Mouse (Mus musculus) cerebellum, postnatal 4 days (tissue): ENCODE measurements at regions not wholly inside any gene's neighbourhood (a gene's known extent, or its start where the extent isn't known, plus 50 kb on each side); places are given as distances from the start of the nearest gene placed in this dataset.

Experiments
- DNase-seq, 2 experiments: peaks; one replicate each; pipeline ENCODE4 v3.0.0; 2022; ENCODE audit warnings: low spot score in 2 of 2, mixed read lengths in 1 of 2

DNA sequence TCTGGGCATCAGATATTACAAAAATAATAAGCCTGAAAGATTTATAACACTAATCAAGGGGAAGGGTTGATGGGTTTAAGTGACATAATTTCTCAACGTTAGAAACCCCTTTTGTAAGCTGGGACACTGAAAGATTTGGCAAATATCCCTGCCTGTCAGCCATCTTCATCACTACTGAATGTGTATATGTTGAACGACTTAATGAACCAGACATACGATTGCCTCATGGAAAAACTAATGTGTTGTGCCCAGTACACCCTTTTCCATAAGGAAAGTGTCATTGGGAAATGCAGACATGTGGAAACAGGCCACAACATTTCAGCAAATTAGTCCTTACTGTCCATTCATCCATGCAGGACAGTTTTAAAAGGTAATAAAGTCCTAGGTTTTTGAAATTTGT, 240.7 kb upstream of the Prep start:
- no peak for DNase-seq

DNA sequence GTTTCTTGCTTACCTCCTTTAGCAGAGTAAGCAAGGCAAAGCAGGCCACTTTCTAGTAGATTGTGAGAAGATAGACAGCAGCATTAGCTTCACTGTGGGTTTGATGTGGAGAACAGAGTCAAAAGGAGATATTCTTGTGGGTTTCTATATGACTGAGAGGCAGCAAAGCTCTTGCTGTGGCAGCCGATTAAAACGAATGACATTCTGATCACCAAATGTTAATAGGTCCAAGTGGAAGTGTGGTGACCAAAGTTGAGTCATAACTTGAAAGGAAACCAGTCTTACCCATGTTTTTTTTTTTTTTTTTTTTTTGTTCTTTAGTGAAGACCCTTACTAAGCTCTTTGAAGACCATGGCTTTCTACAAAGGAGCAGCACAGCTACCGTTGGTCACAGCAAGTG, 245.3 kb upstream of the Prep start:
- no peak for DNase-seq

DNA sequence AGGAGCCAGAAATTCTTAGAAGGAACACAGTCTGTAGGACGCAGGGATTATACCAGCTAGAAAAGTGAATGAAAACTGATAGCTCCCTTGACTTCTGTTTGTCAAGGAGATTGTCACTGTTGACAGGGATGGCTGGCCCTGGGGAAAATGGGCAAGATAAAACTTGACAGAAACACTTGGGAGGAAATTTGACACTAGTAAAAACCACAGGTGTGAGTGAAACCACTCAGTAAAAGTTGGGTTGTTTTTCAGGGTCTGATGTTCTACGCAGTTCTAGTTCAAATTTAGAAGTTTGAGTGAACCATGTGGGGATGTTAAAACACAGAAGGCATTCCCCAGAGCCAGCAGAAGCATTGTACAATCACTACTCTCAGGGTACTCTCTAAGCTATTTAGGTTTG, 246.6 kb upstream of the Prep start:
- no peak for DNase-seq

DNA sequence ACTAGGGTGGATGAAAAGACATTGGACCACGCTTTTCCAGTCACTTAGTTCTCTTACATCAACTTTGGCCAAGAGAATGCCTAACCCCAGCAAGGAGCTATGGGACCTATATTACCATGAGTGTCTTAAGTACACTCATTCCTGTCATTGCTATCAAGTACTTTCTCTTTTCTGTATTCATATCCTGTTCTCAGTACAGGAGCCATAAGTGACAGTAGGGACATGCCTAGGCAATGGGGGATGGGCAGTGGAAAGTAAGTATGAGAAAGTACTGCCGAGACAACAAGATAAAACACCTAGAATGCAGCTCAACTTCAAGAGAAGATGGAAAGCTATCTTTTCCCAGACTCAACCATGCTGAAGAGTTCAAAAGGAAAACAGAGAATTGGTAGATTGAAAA, 247.6 kb upstream of the Prep start:
- no peak for DNase-seq

DNA sequence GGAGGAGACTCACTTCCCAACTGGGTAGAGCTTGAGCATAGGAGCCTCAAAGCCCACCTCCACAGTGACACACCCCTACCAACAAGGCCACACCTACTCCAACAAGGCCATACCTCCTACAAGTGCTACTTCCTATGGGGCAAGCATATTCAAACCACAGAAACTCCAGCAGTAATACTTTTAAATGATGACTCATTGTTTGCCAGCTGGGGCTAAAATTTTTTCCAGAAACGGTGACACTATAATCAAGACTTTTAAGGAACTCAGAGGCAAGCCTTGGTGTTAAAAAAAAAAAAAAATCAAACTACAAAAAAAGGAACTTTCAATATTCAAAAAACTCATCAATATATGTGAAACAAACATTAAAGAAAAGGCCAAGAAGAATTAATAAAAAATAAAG, 248.4 kb upstream of the Prep start:
- no peak for DNase-seq

DNA sequence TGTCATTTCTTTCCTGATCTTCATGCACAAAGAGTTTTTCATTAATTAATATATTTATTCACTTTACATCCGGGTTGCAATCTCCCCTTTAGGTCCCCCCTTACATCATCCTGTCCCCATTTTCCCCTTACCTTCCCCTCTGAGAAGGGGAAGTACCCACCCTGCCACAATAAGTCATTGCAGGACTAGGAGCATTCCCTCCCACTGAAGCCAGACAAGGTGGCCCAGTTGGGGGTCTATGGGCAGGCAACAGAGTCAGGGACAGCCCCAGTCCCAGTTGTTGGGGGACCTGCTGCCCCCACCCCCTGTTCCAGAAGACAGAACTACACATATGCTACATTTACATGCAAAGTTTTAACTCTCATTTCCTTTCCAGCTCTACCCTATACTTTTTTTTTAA, 267.9 kb upstream of the Prdm1 start:
- DNase-seq, result no peak

DNA sequence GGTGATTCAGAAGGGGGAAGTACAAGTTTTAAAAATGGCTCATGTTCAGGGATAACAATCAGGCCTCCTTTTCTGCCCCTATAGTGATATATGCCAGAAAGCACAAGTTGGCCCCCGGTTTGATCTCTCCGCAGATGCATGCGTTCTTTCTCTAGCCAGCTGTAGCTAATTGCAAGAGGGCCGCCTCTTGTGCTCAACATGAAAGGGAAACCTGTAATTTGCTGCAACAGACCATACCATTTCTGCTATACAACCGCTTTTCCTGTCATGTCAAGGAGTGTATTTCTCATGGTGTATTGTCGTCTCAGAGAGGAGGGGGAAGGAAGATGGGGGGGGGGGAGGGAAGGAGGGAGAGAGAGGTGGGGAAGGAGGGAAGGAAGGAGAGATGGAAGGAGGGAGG, 257.1 kb upstream of the Prdm1 start:
- no peak for DNase-seq

DNA sequence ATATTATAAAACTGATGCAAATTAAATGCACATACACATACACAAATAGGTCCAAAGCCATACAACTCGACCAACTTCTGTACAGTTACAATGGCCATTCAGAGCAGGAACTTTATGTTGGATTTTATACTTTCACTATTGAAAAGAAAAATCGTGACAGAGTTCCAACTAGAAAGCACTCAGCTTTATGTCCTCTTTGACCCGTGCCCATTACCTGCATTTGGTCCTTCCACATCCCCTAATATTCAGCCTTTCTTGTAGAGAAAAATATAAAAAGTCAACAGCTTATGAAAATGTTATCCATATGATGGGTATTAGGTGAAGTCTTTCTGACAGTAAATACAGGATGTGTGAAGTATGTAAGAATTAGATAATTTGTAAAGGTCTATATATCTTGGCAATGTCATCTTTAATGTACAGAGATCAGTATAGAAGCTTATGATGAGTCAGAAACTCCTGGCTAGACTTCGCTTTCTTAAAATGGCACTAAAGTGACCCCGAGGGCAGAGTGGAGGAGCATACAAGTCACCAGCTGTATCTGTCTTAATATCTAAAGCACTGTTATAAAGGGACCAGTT, 252.2 kb upstream of the Prdm1 start:
- no peak for DNase-seq

DNA sequence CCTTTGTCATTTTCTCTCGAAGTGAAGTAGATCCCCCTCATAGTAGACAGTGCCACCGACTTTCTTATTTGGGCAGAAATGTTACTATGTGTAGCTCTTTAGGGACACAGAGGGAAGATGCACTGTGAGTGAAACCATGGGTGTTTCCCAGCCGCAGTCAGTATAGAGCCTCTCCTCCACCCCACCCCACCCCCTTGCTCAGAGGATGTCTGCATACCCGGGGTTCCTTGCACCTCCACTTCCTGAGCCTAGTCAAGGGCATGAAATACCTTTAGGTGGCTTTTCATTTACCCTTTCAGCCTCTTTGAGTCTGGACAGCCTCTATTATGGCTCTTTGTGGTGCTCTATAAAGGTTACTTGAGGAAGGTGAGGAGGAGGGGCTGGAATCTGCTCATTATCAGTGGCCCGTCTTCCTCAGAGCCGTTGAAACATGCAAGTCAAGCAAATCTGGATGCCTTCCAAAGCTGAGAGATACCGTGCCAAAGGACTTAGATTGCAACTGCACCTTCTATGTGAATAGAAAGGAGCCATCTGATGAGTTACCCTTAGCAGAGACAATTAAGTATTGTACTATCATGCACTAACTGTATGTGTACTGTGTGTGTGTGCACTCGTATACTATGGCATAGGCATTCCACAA, 251.4 kb upstream of the Prdm1 start:
- DNase-seq, result no peak

DNA sequence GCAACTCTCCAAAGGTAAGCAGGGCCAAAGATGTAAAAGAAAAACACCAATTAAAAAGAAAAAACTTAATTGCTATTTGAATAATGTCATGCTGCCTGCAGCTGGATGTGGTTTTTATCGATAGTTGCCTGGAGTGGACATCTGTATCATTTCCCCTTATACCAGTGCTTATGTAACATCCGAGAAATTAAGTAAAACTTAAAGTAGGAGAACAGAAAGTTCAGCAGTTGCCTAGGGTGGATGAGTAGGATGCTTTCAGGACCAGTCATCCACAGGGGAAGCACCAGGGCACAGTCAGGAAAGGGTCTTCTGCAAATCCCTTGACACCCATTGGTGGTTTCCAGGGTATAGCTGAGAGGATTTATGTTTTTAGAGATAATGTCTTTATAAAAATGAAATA, 248.9 kb upstream of the Prdm1 start:
- no peak for DNase-seq

DNA sequence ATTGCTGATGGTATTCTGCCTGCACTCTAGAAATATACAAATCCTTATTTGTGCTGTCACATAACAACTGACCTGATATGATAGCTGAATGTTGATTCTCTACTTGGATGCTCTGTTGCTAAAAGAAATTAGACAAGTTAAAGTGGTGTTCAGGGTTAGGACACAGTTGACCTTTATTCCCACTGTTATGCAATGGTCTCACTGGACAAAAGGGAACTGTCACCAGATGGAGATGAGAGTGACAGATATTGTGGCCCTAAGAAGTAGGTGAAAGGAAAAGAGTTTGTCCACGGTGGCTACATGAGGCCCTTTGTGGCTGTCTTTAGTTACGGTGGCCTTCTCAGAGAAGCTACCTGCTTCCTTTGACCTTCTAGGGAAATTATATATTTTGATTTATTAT, 247.9 kb upstream of the Prdm1 start:
- DNase-seq, result no peak

DNA sequence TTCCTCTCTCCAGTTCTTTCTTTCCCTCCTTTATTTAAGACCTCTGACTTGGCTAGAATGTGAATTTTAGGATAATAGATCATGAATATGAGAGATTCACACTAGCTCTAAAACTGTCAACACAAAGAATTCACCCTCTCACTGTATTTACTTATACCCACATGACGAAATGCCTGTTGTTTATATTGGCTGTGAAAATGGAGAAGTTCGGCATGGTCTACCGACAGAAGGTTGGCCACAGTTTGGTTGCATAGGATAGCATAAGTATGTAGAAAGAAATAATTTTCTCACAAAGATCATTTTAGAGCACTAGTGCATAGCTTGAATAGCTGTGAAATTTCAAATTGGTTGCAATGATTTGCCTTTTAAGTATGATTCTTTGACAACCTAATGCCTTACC, 237.2 kb upstream of the Prdm1 start:
- no peak for DNase-seq

DNA sequence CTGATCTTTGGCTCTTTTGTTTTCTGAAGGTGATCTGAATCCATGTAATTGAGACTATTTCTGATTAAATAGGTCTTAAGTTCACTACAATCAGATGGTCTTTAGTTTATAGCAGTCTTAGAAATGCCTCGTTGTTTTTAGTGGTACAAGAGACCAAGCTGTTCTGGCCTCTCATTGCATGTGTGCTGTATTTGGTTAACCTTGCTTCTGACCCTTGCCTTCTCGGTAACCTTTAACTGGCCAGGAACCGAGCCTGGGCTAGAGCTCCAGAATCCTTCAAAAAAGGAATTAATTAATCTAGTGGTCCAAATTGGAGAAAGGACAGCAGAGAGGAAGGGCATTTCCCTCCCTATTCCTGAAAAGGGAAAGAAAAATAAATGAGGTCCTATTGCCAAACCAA, 234.8 kb upstream of the Prdm1 start:
- no peak for DNase-seq

DNA sequence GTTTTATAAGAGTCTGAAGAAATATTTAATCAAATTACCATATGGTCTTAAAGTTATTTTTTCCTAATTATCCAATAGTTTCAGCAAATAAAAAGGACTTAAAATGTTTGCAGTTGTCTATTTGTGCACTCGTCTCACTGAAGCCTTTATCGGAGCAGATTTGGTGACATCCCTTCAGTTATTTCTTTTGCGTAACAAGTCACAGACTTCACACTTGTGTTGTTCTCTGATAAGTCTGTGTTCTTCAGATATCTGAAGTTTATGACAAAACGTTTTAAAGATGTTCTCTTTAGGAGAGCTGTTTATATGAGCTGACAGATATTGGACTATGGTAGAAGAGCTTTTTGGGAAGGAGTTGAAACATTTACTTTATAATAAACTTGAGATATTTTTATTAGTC, 233.8 kb upstream of the Prdm1 start:
- no peak for DNase-seq

DNA sequence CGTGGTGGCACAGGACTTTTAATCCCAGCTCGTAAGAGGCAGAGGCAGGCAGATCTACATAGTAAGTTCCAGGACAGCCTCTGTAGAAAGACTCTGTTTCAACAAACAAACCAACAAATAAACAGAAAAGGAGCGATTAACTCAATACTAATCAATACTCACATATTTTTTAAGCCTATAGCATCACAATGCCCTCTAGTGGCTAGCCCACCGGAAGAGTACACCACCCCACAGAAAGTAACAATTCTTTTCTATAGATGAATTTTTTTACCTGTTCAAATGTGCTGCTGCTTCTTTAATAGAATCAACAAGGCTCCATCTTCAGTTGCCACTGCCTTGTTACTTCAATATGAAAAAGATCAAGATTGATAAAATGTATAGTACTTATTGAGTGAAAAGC, 233.0 kb upstream of the Prdm1 start:
- no peak for DNase-seq

DNA sequence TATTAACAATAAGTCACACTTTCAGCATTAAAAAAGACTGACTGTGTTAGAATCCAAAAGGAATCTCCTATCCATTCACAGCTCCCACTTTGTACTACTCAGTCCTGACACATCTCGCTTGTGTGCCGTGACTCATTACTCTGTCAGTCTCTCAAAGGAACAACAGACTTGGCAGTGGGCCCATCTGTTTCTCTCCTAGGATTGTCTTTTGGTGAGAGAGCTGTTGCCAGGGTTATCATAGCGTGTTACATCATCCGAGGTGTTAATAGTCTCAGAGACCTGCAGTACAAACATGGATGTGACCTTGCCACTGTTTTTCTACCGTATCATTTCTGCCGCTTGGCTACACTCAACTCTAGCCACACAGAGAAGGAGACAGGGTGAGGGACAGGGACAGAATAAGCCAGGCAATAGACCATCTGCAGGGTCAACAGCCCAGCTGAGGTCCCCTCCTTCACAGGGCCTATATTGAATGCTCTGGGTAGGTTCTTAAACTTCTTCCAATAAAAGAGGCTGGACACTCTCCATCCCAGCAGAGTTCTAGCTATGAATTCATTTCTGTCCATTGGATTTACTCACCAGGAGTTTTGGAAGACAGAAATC, 227.2 kb upstream of the Prdm1 start:
- DNase-seq, result peak in 1 of 2 experiments; percentile 36

DNA sequence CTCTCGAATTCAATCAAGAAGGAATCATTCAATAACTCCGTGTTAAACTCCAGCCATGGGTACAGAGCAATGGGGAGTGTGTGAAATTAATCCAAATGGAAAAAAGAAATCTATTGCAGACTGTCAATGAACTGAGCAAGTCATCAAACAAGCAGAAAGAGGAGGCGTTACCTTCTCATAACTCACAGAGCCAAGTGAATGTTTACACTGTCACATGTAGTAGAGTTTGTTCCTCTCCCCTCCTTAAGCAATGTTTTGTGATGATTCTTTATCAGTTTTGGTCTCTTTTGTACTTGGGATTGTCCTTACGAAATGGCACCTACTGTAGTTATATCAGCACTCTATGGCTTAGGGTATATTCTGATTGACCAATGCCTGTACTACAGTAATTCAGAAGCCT, 226.6 kb upstream of the Prdm1 start:
- no peak for DNase-seq

DNA sequence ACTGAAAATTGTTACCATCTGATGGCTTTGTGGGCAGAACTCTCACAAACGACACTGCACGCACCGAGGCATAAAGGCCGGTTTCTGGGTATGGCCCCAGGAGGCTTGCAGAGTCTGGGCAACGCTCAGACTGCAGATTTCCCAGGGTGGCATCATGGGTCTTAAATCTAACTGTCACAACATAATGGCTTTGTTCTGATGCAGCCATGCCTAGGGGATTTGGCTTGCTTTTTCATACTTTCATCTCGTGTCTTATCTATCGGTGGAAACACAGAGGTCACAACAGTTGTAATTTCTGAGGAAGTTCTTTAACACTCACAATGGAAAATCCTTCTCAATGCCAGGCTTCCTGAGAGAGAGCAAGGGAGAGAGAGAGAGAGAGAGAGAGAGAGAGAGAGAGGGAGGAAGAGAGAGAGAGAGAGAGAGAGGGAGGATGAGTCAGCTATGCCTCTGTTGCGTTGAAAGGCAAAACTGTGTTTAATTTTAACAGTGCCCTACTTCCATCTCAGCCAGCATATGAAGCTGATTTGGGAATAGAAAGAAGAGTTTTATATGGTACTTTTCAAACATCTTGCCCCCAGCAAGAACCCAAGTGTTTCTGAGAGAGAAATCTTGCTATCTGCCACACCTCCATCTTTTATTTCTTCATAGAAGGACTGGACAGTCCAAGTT, 224.6 kb upstream of the Prdm1 start:
- DNase-seq, result no peak

DNA sequence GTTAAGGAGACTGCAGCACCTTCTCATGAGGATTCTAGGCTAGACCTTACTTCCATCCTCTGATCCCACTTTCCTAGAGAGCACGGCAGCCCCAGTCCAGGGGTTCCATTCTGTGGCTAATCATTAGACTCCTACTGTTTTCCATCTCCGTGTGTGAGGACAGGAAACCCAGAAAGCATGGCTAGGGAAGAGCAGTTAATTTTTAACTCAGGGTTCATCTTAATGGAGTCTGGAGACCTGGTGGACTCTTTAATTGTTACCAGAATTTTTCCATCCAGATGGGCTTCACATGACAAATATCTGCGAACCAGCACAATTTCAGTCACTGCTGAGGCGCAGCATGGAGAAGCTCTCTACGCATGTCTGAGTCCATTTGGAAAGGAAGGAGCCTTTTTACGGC, 222.8 kb upstream of the Prdm1 start:
- no peak for DNase-seq

DNA sequence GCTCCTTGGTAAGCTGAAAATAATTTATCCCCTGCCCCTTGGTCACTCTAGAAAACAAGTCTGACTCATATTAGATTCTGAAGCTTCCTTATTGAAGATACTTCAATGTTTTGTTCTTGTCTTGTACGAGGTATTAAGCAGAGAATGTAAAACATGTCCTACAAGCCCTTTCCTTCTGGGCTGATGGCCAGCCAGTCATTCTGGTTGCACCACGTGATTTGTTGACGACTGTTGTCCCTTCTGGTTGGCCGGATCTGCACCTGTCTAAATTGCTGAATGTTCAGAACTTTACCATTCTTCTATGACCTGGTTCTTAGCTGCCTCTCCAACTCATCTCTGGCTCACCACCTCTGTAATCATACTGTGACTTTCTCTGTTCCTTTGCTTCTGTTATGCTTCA, 220.9 kb upstream of the Prdm1 start:
- no peak for DNase-seq

DNA sequence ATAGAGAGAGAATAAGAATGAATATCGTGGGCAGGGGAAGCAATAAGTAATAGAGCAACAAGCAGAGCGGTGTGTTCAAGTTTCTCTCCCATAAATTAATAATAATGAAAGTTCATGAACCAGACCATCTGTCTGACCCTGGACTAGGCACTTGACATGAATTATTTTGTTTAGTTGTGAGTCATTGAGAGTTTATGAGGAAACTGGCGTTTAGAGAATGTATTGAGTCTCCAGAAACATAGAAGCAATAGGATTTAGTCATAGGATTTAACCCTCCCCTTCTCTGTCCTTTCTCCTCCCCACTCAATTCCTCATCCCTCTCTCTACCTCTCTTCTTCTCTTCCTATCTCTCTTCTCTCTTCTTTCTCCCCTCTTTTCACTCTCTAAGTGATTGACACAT, 219.1 kb upstream of the Prdm1 start:
- no peak for DNase-seq

DNA sequence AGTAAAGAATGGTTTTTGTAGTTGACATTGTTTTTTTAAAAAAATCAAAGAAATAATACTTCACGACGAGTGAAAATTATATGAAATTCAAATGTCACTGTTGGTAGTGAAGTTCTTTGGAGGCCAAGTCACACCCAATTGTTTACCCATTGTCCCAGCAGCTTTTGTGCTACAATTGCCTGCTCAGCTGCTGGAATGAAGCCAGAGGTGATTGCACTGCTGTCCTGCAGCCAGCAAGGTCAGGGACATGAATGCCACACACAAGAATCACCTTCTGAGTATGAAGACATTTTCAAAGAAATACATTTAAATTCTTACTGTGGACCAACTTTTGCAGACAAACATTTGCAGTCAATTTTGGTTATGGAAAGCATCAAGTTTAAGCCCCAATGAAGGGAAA, 215.9 kb upstream of the Prdm1 start:
- no peak for DNase-seq

DNA sequence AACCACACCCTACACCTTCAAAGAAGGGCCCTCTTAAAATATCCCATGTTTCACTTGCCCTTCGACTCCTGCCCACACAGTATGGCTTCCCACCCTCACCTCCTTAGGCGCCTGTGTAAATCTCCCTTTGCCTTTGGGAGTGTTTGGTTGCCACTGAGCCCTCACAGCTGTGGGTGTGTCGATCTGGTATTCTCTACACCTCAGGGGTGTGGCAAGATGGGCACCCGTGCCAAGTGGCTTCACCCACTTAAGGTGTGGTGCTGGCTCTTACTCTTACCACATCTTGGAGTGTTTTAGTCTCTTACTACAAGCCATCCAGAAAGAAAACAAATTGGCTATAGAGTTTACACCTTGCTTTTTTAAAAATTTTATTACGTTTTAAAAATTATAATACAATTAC, 205.3 kb upstream of the Prdm1 start:
- no peak for DNase-seq
